Mouse (Mus musculus) cortical plate, adult 2 months (tissue): Measurements from ENCODE around the gene Hbp1.

ENCODE experiments used
- CTCF ChIP-seq: fragments of 200-500 bp; IDR thresholded peaks from 2 replicates; pipeline ENCODE4 v1.5.1; 2011; ENCODE audit warnings: mild to moderate bottlenecking, control low read depth, low read length; ENCODE audit not compliant: insufficient read depth; ENCODE audit errors: extremely low read depth
- POLR2A ChIP-seq: fragments of 200-500 bp; IDR thresholded peaks from 2 replicates; pipeline ENCODE4 v1.6.1; 2011; ENCODE audit warnings: mild to moderate bottlenecking, low read length, control low read depth; ENCODE audit not compliant: insufficient read depth; ENCODE audit errors: extremely low read depth

GRCm38 (mm10) chr12:31947476-31947875, 2.9 kb downstream of the Hbp1 start:
- TF ChIP-seq CTCF (peak; percentile 22; the same call in 1 of the 2 replicates), POLR2A (no peak)
